Mouse (Mus musculus) lung, postnatal 0 days (tissue): ENCODE results near the gene Zfp804b. TPM values are rescaled to one million over a fixed set of nuclear protein-coding genes. Genes with fewer than 3 reads are reported as not detected.

Source experiments
- ATAC-seq: fragments of 200-750 bp; cut with Nextera tagmentation; 2 replicates; pipeline ENCODE4 v1.8.0; 2017; ENCODE audit warnings: moderate library complexity
- DNase-seq: peaks from one replicate; pipeline ENCODE4 v3.0.0-alpha.2; 2016; ENCODE audit warnings: low spot score
- H3K27ac ChIP-seq: fragments of 300-500 bp; sonication (generic); 2 replicates; pipeline ENCODE4 v1.5.1; 2014; ENCODE audit warnings: antibody characterized with exemption, mild to moderate bottlenecking, low read length, mixed read lengths
- H3K27me3 ChIP-seq: fragments of 300-500 bp; sonication (generic); replicated peaks from 2 replicates; pipeline ENCODE4 v1.6.1; 2014; ENCODE audit warnings: low read length, mixed read lengths; ENCODE audit not compliant: insufficient read depth
- H3K36me3 ChIP-seq: fragments of 300-500 bp; sonication (generic); 2 replicates; pipeline ENCODE4 v1.6.1; 2014; ENCODE audit warnings: low read length, mixed read lengths; ENCODE audit not compliant: insufficient read depth
- H3K4me1 ChIP-seq: fragments of 300-500 bp; sonication (generic); 2 replicates; pipeline ENCODE4 v1.6.1; 2014; ENCODE audit warnings: antibody characterized with exemption, low read depth, low read length, mixed read lengths; ENCODE audit not compliant: insufficient read depth
- H3K4me2 ChIP-seq: fragments of 300-500 bp; sonication (generic); replicated peaks from 2 replicates; pipeline ENCODE4 v1.6.1; 2014; ENCODE audit warnings: low read depth, mild to moderate bottlenecking, low read length, moderate library complexity, mixed read lengths
- H3K4me3 ChIP-seq: fragments of 300-500 bp; sonication (generic); 2 replicates; pipeline ENCODE4 v1.5.1; 2014; ENCODE audit warnings: low read depth, low read length
- H3K9ac ChIP-seq: fragments of 300-500 bp; sonication (generic); replicated peaks from 2 replicates; pipeline ENCODE4 v1.6.1; 2014; ENCODE audit warnings: low read depth, mild to moderate bottlenecking
- H3K9me3 ChIP-seq: fragments of 300-500 bp; sonication (generic); 2 replicates; pipeline ENCODE4 v1.6.1; 2016; ENCODE audit warnings: low read length, mixed read lengths
- CTCF ChIP-seq: IDR thresholded peaks from 2 replicates; pipeline ENCODE4 v1.5.1; 2016; ENCODE audit warnings: antibody characterized with exemption, mild to moderate bottlenecking
- EP300 ChIP-seq: IDR thresholded peaks from 2 replicates; pipeline ENCODE4 v1.6.1; 2016; ENCODE audit warnings: antibody characterized with exemption, mild to moderate bottlenecking, control low read depth
- WGBS: fragments of 180-500 bp; shearing (Covaris S2); extraction: QIAGEN DNeasy Blood & Tissue Kit; methylation state at CpG from one replicate; pipeline ENCODE4 v1.1.7; 2014; 5-methylcytosine and 5-hydroxymethylcytosine counted together
- polyA plus RNA-seq: library from polyadenylated mRNA; unstranded; fragments of >200 nt; fragmentation: Nextera tagmentation; extraction: Ambion mirVana; gene quantifications from 2 replicates; pipeline ENCODE4 v1.2.1, GENCODE M21; 2015

Zfp804b gene
- polyA plus RNA-seq, 1 experiment from 2014 or later = 0.07 TPM

DNA sequence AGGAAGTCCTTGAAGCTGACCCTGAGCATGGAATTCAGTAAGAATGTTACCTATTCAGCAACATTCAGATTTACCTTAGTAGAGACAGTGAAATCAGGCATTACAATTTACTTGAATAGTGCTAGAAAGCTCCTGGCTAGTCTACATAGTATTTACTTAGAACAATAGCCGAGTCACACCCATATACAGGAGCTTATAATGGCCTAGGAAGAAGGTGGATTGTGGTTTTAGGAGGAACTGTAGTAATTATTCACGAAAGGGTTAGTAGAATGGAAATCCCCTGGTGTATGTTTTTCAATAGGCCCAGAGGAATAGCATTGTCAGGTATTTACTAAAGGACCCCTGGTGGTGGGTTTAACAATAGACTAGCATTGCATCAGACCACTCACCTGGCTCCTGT, 549.2 kb downstream of the Zfp804b start:
- H3K27me3 ChIP-seq = no peaks in the 10 kb centered on the region
- no peak overlapping the region for H3K9ac ChIP-seq
- H3K4me3 ChIP-seq = no peak overlapping the region
- no peaks in the 10 kb centered on the region for H3K9me3 ChIP-seq
- H3K36me3 ChIP-seq = no peaks in the 10 kb centered on the region
- H3K27ac ChIP-seq = no peak overlapping the region
- no peak for ATAC-seq
- no peak for TF ChIP-seq CTCF
- TF ChIP-seq EP300 = no peak
- 64% methylated on average over 2 of the region's 2 CpGs for WGBS
- H3K4me2 ChIP-seq = no peak overlapping the region
- no peak for DNase-seq
- H3K4me1 ChIP-seq = no peaks in the 10 kb centered on the region

- Histone ChIP-seq H3K4me3 (no peak overlapping the region), H3K27ac (no peak overlapping the region), H3K27me3 (no peaks in the 10 kb centered on the region), H3K9me3 (no peaks in the 10 kb centered on the region), H3K36me3 (no peaks in the 10 kb centered on the region), H3K9ac (no peak overlapping the region), H3K4me1 (no peaks in the 10 kb centered on the region), H3K4me2 (no peak overlapping the region)
- ATAC-seq (no peak), DNase-seq (no peak)
- 44% methylated on average over 6 of the region's 6 CpGs for WGBS
- TF ChIP-seq EP300 = no peak
- no peak for TF ChIP-seq CTCF
Measured at GRCm38 (mm10) chr5:6769357-6769892, 575.1 kb downstream of the Zfp804b start.

Other genes starting within 250 kb of the Zfp804b start
- 0.05 and 0.10 TPM in 2 replicates for gene Tex47, start 40.6 kb downstream of the Zfp804b start, polyA plus RNA-seq